Mouse (Mus musculus) heart, adult 2 months (tissue): Measurements from ENCODE around the gene Prkch.

ENCODE experiments used
- CTCF ChIP-seq: fragments of 200-600 bp; IDR thresholded peaks from 2 replicates; pipeline ENCODE4 v1.8.1; 2022; ENCODE audit warnings: antibody characterized with exemption, mild to moderate bottlenecking, moderate library complexity
- EP300 ChIP-seq: fragments of 200-500 bp; IDR thresholded peaks from 2 replicates; pipeline ENCODE4 v1.6.1; 2011; ENCODE audit warnings: low read depth, low read length, control low read depth; ENCODE audit not compliant: insufficient read depth
- POLR2A ChIP-seq: fragments of 200-500 bp; IDR thresholded peaks from 2 replicates; pipeline ENCODE4 v1.6.1; 2011; ENCODE audit warnings: mild to moderate bottlenecking, low read depth, low read length, control low read depth; ENCODE audit not compliant: insufficient read depth

GRCm38 (mm10) chr12:73672007-73672406 lies 87.4 kb downstream of the Prkch start:
- TF ChIP-seq POLR2A (no peak), CTCF (no peak), EP300 (no peak)
